ENCODE assay signal across 8 mouse cellular contexts in the genomic region with DNA sequence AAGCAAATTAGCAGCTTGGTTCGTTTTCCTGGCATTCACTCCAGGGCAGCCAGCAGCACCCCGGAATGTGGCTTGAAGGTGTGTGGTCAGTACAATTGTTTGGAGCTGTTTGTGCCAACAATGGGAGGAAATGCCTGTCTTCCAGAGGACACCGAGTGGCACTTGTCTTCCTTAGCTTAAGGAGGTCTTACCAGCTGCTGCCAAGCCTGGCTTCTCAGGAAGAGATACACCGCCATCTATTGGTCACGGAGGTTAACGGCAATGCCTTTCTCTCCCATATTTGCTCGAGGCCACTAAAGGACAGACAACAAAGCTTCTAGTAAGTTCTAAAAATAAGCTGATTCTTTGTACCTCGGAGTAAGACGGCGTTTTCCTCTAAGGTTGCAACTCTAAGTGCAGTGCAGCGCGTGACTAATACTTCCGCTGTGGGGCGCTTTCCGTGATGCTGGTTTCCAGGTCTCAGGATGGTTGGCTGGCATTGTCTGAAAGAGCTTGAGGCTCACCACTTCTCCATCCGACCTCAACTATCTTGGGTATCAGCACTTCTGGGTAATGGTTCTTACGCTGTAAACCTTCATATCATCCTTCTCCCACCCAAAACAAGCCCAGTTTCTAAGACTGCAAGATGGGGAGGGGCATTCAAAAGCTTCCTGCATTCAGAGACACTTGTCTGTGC.
DNase-seq lines count a peak whose midpoint lies in the region; ATAC-seq lines count a peak whose summit lies in the region.

No protein-coding gene starts in this region.

- H3K9me3 ChIP-seq in hindbrain, embryonic 16.5 days (ENCODE audit: control insufficient read depth, low read length), result no peaks in the 10 kb centered on the region

- H3K4me2 ChIP-seq in hindbrain, embryonic 16.5 days (ENCODE audit: low read length), result peak overlapping the region; percentile 63

- peak; percentile 85 for ATAC-seq in hindbrain, embryonic 16.5 days

- no peaks in the 10 kb centered on the region for H3K36me3 ChIP-seq in hindbrain, embryonic 16.5 days (ENCODE audit: control insufficient read depth, insufficient read depth, low read length)

- peak; percentile 85 for DNase-seq in NIH3T3 (ENCODE audit: low read depth)
- DNase-seq in cerebellum, postnatal 25 days, result peak; percentile 70 to 82
- peak; percentile 61 for DNase-seq in gastrocnemius, adult 18-20 months (ENCODE audit: low spot score)
- peak; percentile 81 to 82 for DNase-seq in left cerebral cortex, adult 18-20 months (ENCODE audit: low spot score in 2 of 2)
- peak; percentile 77 to 84 for DNase-seq in lung, postnatal 4 days
- peak; percentile 77 for DNase-seq in retina, postnatal 7 days (ENCODE audit: low read depth, low spot score)
- peak; percentile 28 for DNase-seq in urinary bladder, adult 2 months (ENCODE audit: low spot score)

- H3K27me3 ChIP-seq in hindbrain, embryonic 16.5 days (replicated peaks; ENCODE audit: control insufficient read depth, insufficient read depth, low read length), result no peaks in the 10 kb centered on the region

- WGBS in hindbrain, embryonic 16.5 days, result 4% methylated on average over 17 of the region's 17 CpGs

- peaks cover 14% of the 10 kb centered on the region for H3K4me1 ChIP-seq in hindbrain, embryonic 16.5 days (ENCODE audit: control insufficient read depth, insufficient read depth, low read depth, low read length)

- H3K27ac ChIP-seq in hindbrain, embryonic 16.5 days (ENCODE audit: low read depth, low read length), result peak overlapping the region; percentile 63

- peak overlapping the region; percentile 35 for H3K4me3 ChIP-seq in hindbrain, embryonic 16.5 days (ENCODE audit: low read length)

- peak overlapping the region; percentile 51 for H3K9ac ChIP-seq in hindbrain, embryonic 16.5 days (ENCODE audit: low read depth, low read length)

Comparison
In these comparisons a context has a peak if more than half of its experiments do, and no peak if none do; other contexts are left out.
1. Peak in every context shown above with its lines: DNase-seq, ATAC-seq, H3K4me3 ChIP-seq and H3K27ac ChIP-seq.
2. DNase-seq: peak in every context shown above with its lines; median percentile 85 in NIH3T3; 82 in left cerebral cortex, adult 18-20 months; 80 in lung, postnatal 4 days; 77 in retina, postnatal 7 days; 76 in cerebellum, postnatal 25 days; 61 in gastrocnemius, adult 18-20 months; 28 in urinary bladder, adult 2 months.